Mouse (Mus musculus) midbrain, embryonic 12.5 days (tissue): ENCODE results near the gene Gm20503. TPM values are rescaled to one million over a fixed set of nuclear protein-coding genes. Genes with fewer than 3 reads are reported as not detected.

Experiments used
- ATAC-seq: fragments of 200-750 bp; cut with Nextera tagmentation; 2 replicates; pipeline ENCODE4 v1.8.0; 2017; ENCODE audit warnings: low read depth, moderate TSS enrichment, moderate library complexity; ENCODE audit not compliant: low FRiP score
- H3K27ac ChIP-seq: fragments of 300-500 bp; sonication (generic); replicated peaks from 2 replicates; pipeline ENCODE4 v1.5.1; 2016; ENCODE audit warnings: mild to moderate bottlenecking
- H3K27me3 ChIP-seq: fragments of 300-500 bp; sonication (generic); 2 replicates; pipeline ENCODE4 v1.6.1; 2016; ENCODE audit warnings: mild to moderate bottlenecking
- H3K36me3 ChIP-seq: fragments of 300-500 bp; sonication (generic); 2 replicates; pipeline ENCODE4 v1.6.1; 2016
- H3K4me1 ChIP-seq: fragments of 300-500 bp; sonication (generic); 2 replicates; pipeline ENCODE4 v1.6.1; 2016
- H3K4me2 ChIP-seq: fragments of 300-500 bp; sonication (generic); replicated peaks from 2 replicates; pipeline ENCODE4 v1.6.1; 2016; ENCODE audit warnings: mild to moderate bottlenecking, moderate library complexity
- H3K4me3 ChIP-seq: fragments of 300-500 bp; sonication (generic); 2 replicates; pipeline ENCODE4 v1.5.1; 2016; ENCODE audit warnings: mild to moderate bottlenecking
- H3K9ac ChIP-seq: fragments of 300-500 bp; sonication (generic); replicated peaks from 2 replicates; pipeline ENCODE4 v1.6.1; 2016; ENCODE audit warnings: mild to moderate bottlenecking, moderate library complexity
- H3K9me3 ChIP-seq: fragments of 300-500 bp; sonication (generic); 2 replicates; pipeline ENCODE4 v1.6.1; 2016; ENCODE audit warnings: mild to moderate bottlenecking
- WGBS: fragments of 180-500 bp; shearing (Covaris S2); methylation state at CpG from one replicate; pipeline ENCODE4 v1.1.7; 2016; 5-methylcytosine and 5-hydroxymethylcytosine counted together
- polyA plus RNA-seq: library from polyadenylated mRNA; unstranded; fragments of >200 nt; fragmentation: Nextera tagmentation; extraction: Ambion mirVana; gene quantifications from 2 replicates; pipeline ENCODE4 v1.2.1, GENCODE M21; 2016

Gene Gm20503
- polyA plus RNA-seq, 1 experiment from 2014 or later, result 8.4 TPM

DNA sequence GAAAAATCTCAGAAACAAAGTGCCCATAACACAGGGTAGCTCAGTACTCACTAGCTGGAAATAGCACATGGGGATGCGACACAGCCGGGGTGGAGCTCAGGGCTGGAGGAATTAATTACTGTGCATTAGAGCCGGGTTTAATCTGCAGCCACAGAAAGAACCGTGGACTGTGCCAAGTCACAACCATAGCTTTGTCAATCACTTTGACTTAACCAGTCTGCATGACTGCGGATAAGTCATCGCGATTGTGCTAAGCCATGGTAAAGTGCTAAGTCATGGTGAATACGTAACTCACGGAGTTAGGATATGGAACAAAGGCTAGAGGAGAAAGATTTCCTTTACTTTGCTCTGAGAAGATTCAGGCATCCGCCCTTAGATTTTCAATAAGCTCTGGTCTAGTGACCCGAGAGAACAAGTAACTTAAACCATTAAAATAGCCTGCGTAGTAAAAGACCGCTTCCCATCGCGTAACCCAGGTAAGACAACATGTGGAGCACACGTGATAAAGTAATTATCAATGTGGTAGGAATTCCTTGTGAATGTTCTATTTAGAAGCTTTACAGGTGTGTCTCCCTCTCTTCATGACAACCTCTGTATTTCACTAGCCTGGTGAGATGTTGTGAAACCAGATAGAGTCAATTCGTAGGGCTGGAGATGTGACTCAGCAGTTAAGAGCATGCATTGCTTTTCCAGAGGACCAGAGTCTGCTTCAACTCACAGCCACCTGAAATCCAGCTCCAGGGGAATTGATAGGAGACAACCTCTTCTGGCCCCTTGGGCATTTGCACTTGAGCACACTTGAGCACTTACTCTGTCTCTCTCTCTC, 12.2 kb upstream of the Gm20503 start:
- Histone ChIP-seq H3K36me3 (no peaks in the 10 kb centered on the region), H3K27ac (no peak overlapping the region), H3K9ac (no peak overlapping the region), H3K4me1 (peaks cover 10% of the 10 kb centered on the region; the same call in 1 of the 2 replicates), H3K4me2 (no peak overlapping the region), H3K9me3 (no peaks in the 10 kb centered on the region), H3K4me3 (no peak overlapping the region), H3K27me3 (peaks cover 8% of the 10 kb centered on the region)
- ATAC-seq, result peak; percentile 38; the same call in 1 of the 2 replicates
- 65% methylated on average over 17 of the region's 17 CpGs for WGBS

DNA sequence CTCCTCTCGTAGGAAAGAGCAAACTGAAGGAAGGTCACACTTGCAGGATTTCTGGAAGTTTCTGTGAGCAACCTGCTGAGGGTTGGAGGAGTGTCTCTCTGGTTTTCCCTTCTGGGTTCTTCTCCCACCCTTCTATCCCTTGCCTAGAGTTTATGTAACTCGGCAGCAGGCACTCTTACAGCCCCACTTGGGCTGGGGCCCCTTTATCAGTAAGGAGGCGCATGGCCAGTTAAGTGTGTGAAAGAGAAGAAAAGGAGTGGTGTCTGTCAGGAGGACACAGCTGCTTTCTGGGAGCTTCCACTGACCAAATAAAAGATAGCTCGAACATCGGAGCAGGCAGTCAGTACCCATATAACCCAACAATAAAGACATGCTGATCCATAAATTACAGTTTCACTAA, 10.8 kb upstream of the Gm20503 start:
- Histone ChIP-seq H3K4me1 (no peaks in the 10 kb centered on the region), H3K36me3 (no peaks in the 10 kb centered on the region), H3K9me3 (no peaks in the 10 kb centered on the region), H3K4me2 (no peak overlapping the region), H3K27ac (no peak overlapping the region), H3K9ac (no peak overlapping the region), H3K4me3 (no peak overlapping the region), H3K27me3 (peaks cover 5% of the 10 kb centered on the region)
- 83% methylated on average over 5 of the region's 5 CpGs for WGBS
- no peak for ATAC-seq

DNA sequence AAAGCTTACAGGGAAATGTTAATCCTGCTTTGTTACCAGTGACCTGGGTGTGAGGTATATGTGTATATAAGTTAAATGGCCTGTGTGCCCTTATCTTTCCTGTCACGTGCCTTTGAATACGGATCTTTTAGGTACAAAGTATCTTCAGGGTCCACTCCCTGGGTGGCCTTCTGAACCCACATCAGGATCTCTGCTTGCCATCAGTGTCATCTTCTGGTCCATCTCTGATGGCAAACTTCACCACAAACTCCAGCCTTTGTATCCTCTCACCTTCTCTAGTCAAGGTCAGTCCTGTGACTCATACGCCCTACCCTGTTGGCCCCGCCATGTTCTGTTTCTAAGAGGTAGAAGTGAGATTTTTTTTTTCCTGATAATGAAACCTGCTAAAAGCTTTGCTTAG, 8.2 kb upstream of the Gm20503 start, which contains the start of gene Dnajc25:
TSS of gene Dnajc25 (plus strand) at position 301 of the 400 bp plus-strand sequence.
- Histone ChIP-seq H3K27me3 (no peaks in the 10 kb centered on the region; the same call in 1 of the 2 replicates), H3K4me1 (no peaks in the 10 kb centered on the region), H3K9me3 (no peaks in the 10 kb centered on the region), H3K4me2 (no peak within 1 kb of the TSS), H3K27ac (no peak within 1 kb of the TSS), H3K36me3 (no peaks in the 10 kb centered on the region), H3K9ac (no peak within 1 kb of the TSS), H3K4me3 (no peak within 1 kb of the TSS)
- WGBS, result 91% methylated on average over 4 of the region's 4 CpGs
- ATAC-seq, result no peak

DNA sequence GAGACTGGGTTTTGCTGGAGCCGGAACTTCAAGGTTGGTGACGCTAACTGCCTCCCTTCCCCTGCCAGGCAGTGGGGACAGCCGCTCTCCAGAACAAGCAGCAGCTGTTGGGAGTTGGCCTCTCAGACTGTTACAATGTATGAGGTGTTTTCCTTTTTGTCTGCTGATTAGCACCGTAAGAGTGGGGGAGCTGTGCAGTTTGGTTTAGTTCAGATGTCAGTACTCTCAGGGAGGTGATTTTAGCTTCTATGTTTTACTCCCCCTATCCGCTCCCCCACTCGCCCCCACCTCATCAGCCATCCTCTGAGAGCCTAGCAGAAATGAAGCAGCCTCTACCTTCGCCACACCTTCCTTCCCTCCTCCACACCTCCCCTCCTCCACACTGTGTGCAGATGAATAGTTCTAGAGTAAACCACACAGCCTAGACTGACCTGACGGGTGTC, 7.7 kb upstream of the Gm20503 start:
- no peak for ATAC-seq

DNA sequence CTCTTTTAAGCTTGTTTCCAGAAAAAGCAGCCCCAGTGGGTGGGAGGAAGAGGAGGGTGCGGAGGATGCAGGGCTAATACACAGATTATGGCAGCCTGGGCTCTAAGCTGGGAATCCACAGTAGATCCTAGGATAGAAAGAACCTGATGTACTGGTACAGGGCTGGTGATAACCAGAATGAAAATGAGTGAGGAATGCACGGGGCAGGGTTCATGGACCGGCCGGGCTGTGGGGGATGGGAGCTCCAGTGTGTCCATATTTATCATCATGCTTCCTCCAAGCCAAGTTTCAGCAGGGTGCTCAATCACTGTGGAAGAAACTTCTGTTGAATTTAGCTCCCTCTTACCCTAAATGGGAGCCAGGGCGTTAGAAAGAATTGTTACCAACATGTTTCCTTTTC, 5.9 kb upstream of the Gm20503 start:
- Histone ChIP-seq H3K9ac (no peak overlapping the region), H3K9me3 (no peaks in the 10 kb centered on the region), H3K36me3 (no peaks in the 10 kb centered on the region), H3K4me2 (no peak overlapping the region), H3K4me3 (no peak overlapping the region), H3K27me3 (no peaks in the 10 kb centered on the region; the same call in 1 of the 2 replicates), H3K27ac (no peak overlapping the region), H3K4me1 (no peaks in the 10 kb centered on the region)
- 77% methylated on average over 5 of the region's 5 CpGs for WGBS
- no peak for ATAC-seq

More for the DNA sequence above, 7.7 kb upstream of the Gm20503 start:
- Histone ChIP-seq H3K4me3 (no peak overlapping the region), H3K36me3 (no peaks in the 10 kb centered on the region), H3K4me2 (no peak overlapping the region), H3K27me3 (no peaks in the 10 kb centered on the region; the same call in 1 of the 2 replicates), H3K27ac (no peak overlapping the region), H3K4me1 (no peaks in the 10 kb centered on the region), H3K9ac (no peak overlapping the region), H3K9me3 (no peaks in the 10 kb centered on the region)
- 77% methylated on average over 8 of the region's 8 CpGs for WGBS

DNA sequence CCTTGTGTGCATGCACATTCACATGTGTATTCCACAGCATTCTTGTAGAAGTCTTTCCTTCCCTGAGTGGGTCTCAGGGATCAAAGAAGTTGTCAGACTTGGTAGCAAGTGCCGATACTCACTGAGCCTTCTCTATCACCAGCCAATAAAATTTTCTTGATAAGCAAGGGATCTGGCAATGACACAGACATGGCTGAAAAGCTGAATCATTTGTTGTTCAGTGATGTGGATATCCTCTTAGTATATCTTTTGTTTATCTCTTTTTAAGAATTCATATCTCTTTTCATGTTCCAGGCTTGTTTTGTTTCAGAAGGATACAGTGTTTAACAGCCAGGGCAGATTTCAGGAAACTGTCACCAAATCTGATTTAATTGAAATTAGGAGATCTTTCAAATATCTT, 4.3 kb upstream of the Gm20503 start:
- Histone ChIP-seq H3K27ac (no peak overlapping the region), H3K4me2 (no peak overlapping the region), H3K36me3 (no peaks in the 10 kb centered on the region), H3K27me3 (no peaks in the 10 kb centered on the region), H3K4me1 (peaks cover 2% of the 10 kb centered on the region), H3K9me3 (no peaks in the 10 kb centered on the region), H3K9ac (no peak overlapping the region), H3K4me3 (no peak overlapping the region)
- WGBS, result 96% methylated on average over 1 of the region's 1 CpGs
- no peak for ATAC-seq

DNA sequence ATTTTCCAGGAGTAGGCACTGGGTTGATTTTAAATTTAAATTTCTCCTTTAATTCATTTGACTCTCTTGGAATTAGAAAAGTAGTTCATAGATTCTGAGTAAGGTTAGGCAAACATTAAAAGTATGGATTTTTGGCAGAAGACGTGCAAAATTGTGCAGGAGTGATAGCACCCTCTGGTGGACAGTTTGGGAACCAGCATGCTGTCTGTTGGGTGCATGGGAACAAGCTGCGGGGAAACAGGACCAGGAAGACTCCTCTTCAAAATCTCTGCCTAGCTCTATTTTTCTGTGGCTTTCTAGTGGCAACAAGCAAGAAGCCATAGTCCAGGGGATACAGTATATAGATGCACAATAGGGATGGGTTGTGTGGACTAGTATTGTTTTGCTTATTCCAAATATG, 3.3 kb upstream of the Gm20503 start:
- Histone ChIP-seq H3K36me3 (no peaks in the 10 kb centered on the region), H3K27me3 (peaks cover 5% of the 10 kb centered on the region), H3K9me3 (no peaks in the 10 kb centered on the region), H3K9ac (no peak overlapping the region), H3K4me1 (peaks cover 12% of the 10 kb centered on the region), H3K4me3 (no peak overlapping the region), H3K4me2 (no peak overlapping the region), H3K27ac (no peak overlapping the region)
- WGBS, result 20% methylated on average over 2 of the region's 2 CpGs
- no peak for ATAC-seq

DNA sequence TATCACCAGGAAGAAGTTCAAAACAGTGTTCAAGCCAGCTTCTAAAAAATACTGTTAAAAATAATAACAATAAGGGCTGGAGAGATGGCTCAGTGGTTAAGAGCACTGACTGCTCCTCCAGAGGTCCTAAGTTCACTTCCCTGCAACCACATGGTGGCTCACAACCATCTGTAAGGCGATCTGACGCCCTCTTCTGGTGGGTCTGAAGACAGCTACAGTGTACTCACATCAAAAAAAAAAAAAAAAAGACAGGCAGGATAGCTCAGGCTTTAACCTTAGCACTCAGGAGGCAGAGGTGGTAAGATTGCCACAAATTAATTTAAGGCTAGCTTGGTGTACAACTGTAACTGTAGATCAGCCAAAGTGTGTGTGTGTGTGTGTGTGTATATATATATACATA, 2.4 kb upstream of the Gm20503 start:
- H3K9ac ChIP-seq, result no peak overlapping the region
- peaks cover 17% of the 10 kb centered on the region for H3K4me1 ChIP-seq
- peaks cover 10% of the 10 kb centered on the region for H3K27me3 ChIP-seq
- H3K4me3 ChIP-seq, result no peak overlapping the region
- no peak for ATAC-seq
- H3K27ac ChIP-seq, result no peak overlapping the region
- no peaks in the 10 kb centered on the region for H3K36me3 ChIP-seq
- 0% methylated on average over 2 of the region's 2 CpGs for whole genome bisulfite sequencing
- H3K4me2 ChIP-seq, result no peak overlapping the region
- H3K9me3 ChIP-seq, result no peaks in the 10 kb centered on the region

DNA sequence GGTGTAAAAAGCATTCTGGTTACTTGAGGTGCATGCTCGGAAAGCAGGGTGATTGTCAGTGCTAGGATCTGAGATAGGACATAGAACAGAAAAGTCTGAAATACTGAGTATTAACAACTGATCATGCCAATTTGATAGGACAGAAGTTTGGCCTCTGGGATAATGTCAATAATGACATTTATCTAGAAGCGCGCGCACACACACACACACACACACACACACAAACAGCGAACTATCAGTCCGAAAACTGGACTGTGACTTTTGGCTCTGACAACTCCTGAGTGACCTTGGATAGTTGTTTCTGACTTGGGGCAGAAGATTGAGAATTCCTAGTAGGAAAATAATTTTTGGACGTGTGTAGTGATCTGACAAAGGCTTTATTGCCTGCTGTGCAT, 793 bp downstream of the Gm20503 start:
- Histone ChIP-seq H3K4me2 (peak overlapping the region; percentile 91), H3K27me3 (peaks cover 10% of the 10 kb centered on the region), H3K36me3 (no peaks in the 10 kb centered on the region), H3K9me3 (no peaks in the 10 kb centered on the region), H3K9ac (peak overlapping the region; percentile 95), H3K4me3 (peak overlapping the region; percentile 94), H3K27ac (no peak overlapping the region), H3K4me1 (peaks cover 17% of the 10 kb centered on the region)
- WGBS, result 38% methylated on average over 7 of the region's 7 CpGs
- no peak for ATAC-seq

DNA sequence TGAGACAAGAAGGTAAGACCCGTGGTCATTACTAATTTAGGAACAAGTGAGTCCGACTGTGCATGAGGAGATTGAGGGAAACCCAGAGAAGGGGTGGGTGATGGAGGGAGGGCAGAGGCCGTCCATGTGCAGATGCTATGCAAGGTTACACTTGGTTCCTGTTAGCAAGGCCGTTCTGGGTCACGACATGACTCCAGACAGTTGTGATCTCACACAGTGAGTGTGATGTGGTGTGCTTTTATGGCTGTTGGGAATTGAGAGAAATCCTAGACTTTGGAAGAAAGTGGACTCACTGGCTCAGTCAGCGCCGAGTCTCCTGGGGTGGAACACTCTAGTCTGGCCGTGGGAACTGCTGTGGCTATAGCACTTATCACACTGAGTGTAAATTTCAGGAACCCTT, 3.2 kb downstream of the Gm20503 start:
- Histone ChIP-seq H3K4me3 (no peak overlapping the region), H3K9ac (no peak overlapping the region), H3K36me3 (no peaks in the 10 kb centered on the region), H3K27me3 (peaks cover 10% of the 10 kb centered on the region), H3K9me3 (no peaks in the 10 kb centered on the region), H3K4me1 (peaks cover 17% of the 10 kb centered on the region), H3K27ac (no peak overlapping the region), H3K4me2 (no peak overlapping the region)
- 56% methylated on average over 8 of the region's 8 CpGs for WGBS
- ATAC-seq, result no peak

DNA sequence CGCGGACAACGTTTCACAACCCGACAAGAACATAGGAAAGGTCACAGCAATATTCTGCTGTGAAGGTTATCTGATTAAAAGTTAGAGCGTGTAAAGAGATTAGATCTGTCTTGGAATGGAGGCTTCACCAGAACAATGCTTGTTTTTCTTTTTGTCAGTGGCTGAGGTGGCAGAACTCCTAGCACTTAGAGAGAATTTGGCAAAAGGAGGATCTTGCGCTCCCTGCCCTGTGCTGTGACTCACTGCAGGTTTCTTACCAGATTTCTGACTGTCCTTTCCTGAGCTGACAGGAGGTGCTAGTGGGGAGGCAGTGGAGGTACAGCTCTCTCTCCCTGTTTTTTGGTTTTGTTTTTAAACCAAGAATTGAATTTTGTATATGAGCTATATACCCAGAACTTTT, 4.0 kb downstream of the Gm20503 start:
- no peaks in the 10 kb centered on the region for H3K9me3 ChIP-seq
- no peak overlapping the region for H3K4me3 ChIP-seq
- 54% methylated on average over 6 of the region's 6 CpGs for WGBS
- no peak overlapping the region for H3K27ac ChIP-seq
- H3K27me3 ChIP-seq, result peaks cover 10% of the 10 kb centered on the region
- no peak overlapping the region for H3K9ac ChIP-seq
- no peak overlapping the region for H3K4me2 ChIP-seq
- no peak for ATAC-seq
- peaks cover 17% of the 10 kb centered on the region for H3K4me1 ChIP-seq
- no peaks in the 10 kb centered on the region for H3K36me3 ChIP-seq

DNA sequence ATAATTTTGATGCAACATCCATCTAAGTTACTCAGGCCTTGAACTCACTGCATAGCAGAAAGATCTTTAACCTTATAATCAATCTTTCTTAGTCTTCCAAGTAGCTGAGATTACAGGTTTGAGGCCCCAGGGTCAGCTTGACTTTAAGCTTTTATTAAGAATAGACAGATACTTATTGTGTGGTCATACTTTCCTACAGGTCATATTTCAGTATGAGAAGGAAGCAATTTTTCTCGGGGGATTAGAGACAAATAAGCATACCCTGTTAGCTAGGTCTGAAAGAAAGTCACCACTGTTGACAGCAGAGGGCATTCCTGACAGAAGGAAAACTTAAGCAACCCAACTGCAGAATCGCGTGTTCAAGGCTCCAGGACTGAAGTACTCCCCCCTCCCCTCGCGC, 5.0 kb downstream of the Gm20503 start:
- ATAC-seq, result no peak
- no peak overlapping the region for H3K4me2 ChIP-seq
- no peaks in the 10 kb centered on the region for H3K9me3 ChIP-seq
- H3K4me3 ChIP-seq, result no peak overlapping the region
- no peak overlapping the region for H3K27ac ChIP-seq
- peaks cover 10% of the 10 kb centered on the region for H3K27me3 ChIP-seq
- WGBS, result 82% methylated on average over 5 of the region's 5 CpGs
- H3K36me3 ChIP-seq, result no peaks in the 10 kb centered on the region
- peaks cover 17% of the 10 kb centered on the region for H3K4me1 ChIP-seq
- H3K9ac ChIP-seq, result no peak overlapping the region
